Mouse (Mus musculus) forebrain, embryonic 13.5 days (tissue): Measurements from ENCODE around the gene Xkr7. TPM values are rescaled to one million over a fixed set of nuclear protein-coding genes. Genes with fewer than 3 reads are reported as not detected.

Source experiments
- ATAC-seq: fragments of 200-750 bp; cut with Nextera tagmentation; 2 replicates; pipeline ENCODE4 v1.8.0; 2017
- H3K27ac ChIP-seq: fragments of 300-500 bp; sonication (generic); 2 replicates; pipeline ENCODE4 v1.5.1; 2015; ENCODE audit warnings: inconsistent platforms, mild to moderate bottlenecking, moderate library complexity
- H3K27me3 ChIP-seq: fragments of 300-500 bp; sonication (generic); 2 replicates; pipeline ENCODE4 v1.6.1; 2015; ENCODE audit warnings: mild to moderate bottlenecking, inconsistent platforms
- H3K36me3 ChIP-seq: fragments of 300-500 bp; sonication (generic); 2 replicates; pipeline ENCODE4 v1.6.1; 2015; ENCODE audit warnings: mild to moderate bottlenecking, inconsistent platforms; ENCODE audit not compliant: poor library complexity, severe bottlenecking
- H3K4me1 ChIP-seq: fragments of 300-500 bp; sonication (generic); 2 replicates; pipeline ENCODE4 v1.6.1; 2015; ENCODE audit warnings: inconsistent platforms
- H3K4me2 ChIP-seq: fragments of 300-500 bp; sonication (generic); 2 replicates; pipeline ENCODE4 v1.6.1; 2015; ENCODE audit warnings: inconsistent platforms, mild to moderate bottlenecking, moderate library complexity
- H3K4me3 ChIP-seq: fragments of 300-500 bp; sonication (generic); 2 replicates; pipeline ENCODE4 v1.5.1; 2015; ENCODE audit warnings: mild to moderate bottlenecking, inconsistent platforms
- H3K9ac ChIP-seq: fragments of 300-500 bp; sonication (generic); 2 replicates; pipeline ENCODE4 v1.6.1; 2015; ENCODE audit warnings: mild to moderate bottlenecking, inconsistent platforms
- H3K9me3 ChIP-seq: fragments of 300-500 bp; sonication (generic); replicated peaks from 2 replicates; pipeline ENCODE4 v1.6.1; 2016; ENCODE audit warnings: inconsistent platforms
- WGBS: fragments of 180-500 bp; shearing (Covaris S2); methylation state at CpG from one replicate; pipeline ENCODE4 v1.1.7; 2015; 5-methylcytosine and 5-hydroxymethylcytosine counted together
- polyA plus RNA-seq: library from polyadenylated mRNA; unstranded; fragments of >200 nt; fragmentation: Nextera tagmentation; extraction: Ambion mirVana; gene quantifications from 2 replicates; pipeline ENCODE4 v1.2.1, GENCODE M21; 2015

The Xkr7 gene
- polyA plus RNA-seq, 1 experiment from 2014 or later: 1.5 TPM

GRCm38 (mm10) chr2:153015804-153016203, 15.8 kb upstream of the Xkr7 start:
- Histone ChIP-seq H3K27ac (peak overlapping the region; percentile 54; the same call in 1 of the 2 replicates), H3K9ac (0 out of 2 replicates have a peak overlapping the region, but pooled peaks have one; percentile 87), H3K9me3 (no peaks in the 10 kb centered on the region), H3K4me1 (peaks cover 19% of the 10 kb centered on the region), H3K27me3 (peaks cover 8% of the 10 kb centered on the region; the same call in 1 of the 2 replicates), H3K36me3 (peaks cover 22% of the 10 kb centered on the region), H3K4me3 (peak overlapping the region; percentile 90; the same call in 1 of the 2 replicates), H3K4me2 (peak overlapping the region; percentile 84)
- 0 out of 2 replicates have a peak, but pooled peaks have one; percentile 17 for ATAC-seq
- WGBS: 34% methylated on average over 6 of the region's 8 CpGs

- H3K4me1 ChIP-seq: peaks cover 19% of the 10 kb centered on the region
- H3K4me3 ChIP-seq: no peak overlapping the region
- no peak for ATAC-seq
- H3K36me3 ChIP-seq: peaks cover 12% of the 10 kb centered on the region
- peaks cover 8% of the 10 kb centered on the region; the same call in 1 of the 2 replicates for H3K27me3 ChIP-seq
- H3K9ac ChIP-seq: no peak overlapping the region
- no peaks in the 10 kb centered on the region for H3K9me3 ChIP-seq
- no peak overlapping the region for H3K4me2 ChIP-seq
- no peak overlapping the region for H3K27ac ChIP-seq
- 43% methylated on average over 5 of the region's 5 CpGs for WGBS
These were observed 14.9 kb upstream of the Xkr7 start for GRCm38 (mm10) chr2:153016786-153017185.

- H3K9me3 ChIP-seq: no peaks in the 10 kb centered on the region
- H3K36me3 ChIP-seq: no peaks in the 10 kb centered on the region
- H3K27me3 ChIP-seq: peaks cover 8% of the 10 kb centered on the region; the same call in 1 of the 2 replicates
- peaks cover 11% of the 10 kb centered on the region for H3K4me1 ChIP-seq
- H3K4me3 ChIP-seq: no peak overlapping the region
- no peak overlapping the region for H3K9ac ChIP-seq
- H3K4me2 ChIP-seq: no peak overlapping the region
- ATAC-seq: no peak
- 85% methylated on average over 3 of the region's 3 CpGs for WGBS
- no peak overlapping the region for H3K27ac ChIP-seq
These were observed 12.3 kb upstream of the Xkr7 start for GRCm38 (mm10) chr2:153019355-153019754.

GRCm38 (mm10) chr2:153021163-153021562, 10.5 kb upstream of the Xkr7 start:
- 55% methylated on average over 3 of the region's 3 CpGs for WGBS
- no peak for ATAC-seq

GRCm38 (mm10) chr2:153022855-153023254, 8.8 kb upstream of the Xkr7 start:
- H3K9me3 ChIP-seq: no peaks in the 10 kb centered on the region
- no peaks in the 10 kb centered on the region for H3K36me3 ChIP-seq
- WGBS: 68% methylated on average over 4 of the region's 4 CpGs
- no peak for ATAC-seq
- no peak overlapping the region for H3K27ac ChIP-seq
- peaks cover 12% of the 10 kb centered on the region; the same call in 1 of the 2 replicates for H3K27me3 ChIP-seq
- no peaks in the 10 kb centered on the region for H3K4me1 ChIP-seq
- H3K9ac ChIP-seq: no peak overlapping the region
- H3K4me2 ChIP-seq: no peak overlapping the region
- no peak overlapping the region for H3K4me3 ChIP-seq

More at GRCm38 (mm10) chr2:153021163-153021562, 10.5 kb upstream of the Xkr7 start:
- H3K27me3 ChIP-seq: peaks cover 8% of the 10 kb centered on the region
- no peak overlapping the region for H3K27ac ChIP-seq
- no peaks in the 10 kb centered on the region for H3K9me3 ChIP-seq
- no peak overlapping the region for H3K4me3 ChIP-seq
- no peaks in the 10 kb centered on the region for H3K36me3 ChIP-seq
- no peak overlapping the region for H3K9ac ChIP-seq
- no peak overlapping the region for H3K4me2 ChIP-seq
- H3K4me1 ChIP-seq: peaks cover under 1% of the 10 kb centered on the region; the same call in 1 of the 2 replicates

GRCm38 (mm10) chr2:153026052-153026451, 5.6 kb upstream of the Xkr7 start:
- no peak overlapping the region for H3K27ac ChIP-seq
- WGBS: 83% methylated on average over 7 of the region's 7 CpGs
- H3K27me3 ChIP-seq: peaks cover 33% of the 10 kb centered on the region
- no peaks in the 10 kb centered on the region for H3K9me3 ChIP-seq
- H3K4me1 ChIP-seq: peaks cover 3% of the 10 kb centered on the region
- H3K36me3 ChIP-seq: no peaks in the 10 kb centered on the region
- H3K4me2 ChIP-seq: no peak overlapping the region
- H3K4me3 ChIP-seq: no peak overlapping the region
- no peak overlapping the region for H3K9ac ChIP-seq
- ATAC-seq: no peak

GRCm38 (mm10) chr2:153027501-153027900, 4.2 kb upstream of the Xkr7 start:
- 72% methylated on average over 4 of the region's 4 CpGs for WGBS
- Histone ChIP-seq H3K9ac (no peak overlapping the region), H3K4me1 (peaks cover 14% of the 10 kb centered on the region), H3K9me3 (no peaks in the 10 kb centered on the region), H3K36me3 (no peaks in the 10 kb centered on the region), H3K4me3 (no peak overlapping the region), H3K27ac (no peak overlapping the region), H3K4me2 (no peak overlapping the region), H3K27me3 (peaks cover 47% of the 10 kb centered on the region)
- ATAC-seq: no peak

- H3K36me3 ChIP-seq: no peaks in the 10 kb centered on the region
- H3K27me3 ChIP-seq: peaks cover 59% of the 10 kb centered on the region
- no peaks in the 10 kb centered on the region for H3K9me3 ChIP-seq
- H3K4me3 ChIP-seq: no peak overlapping the region
- H3K27ac ChIP-seq: no peak overlapping the region
- H3K4me2 ChIP-seq: no peak overlapping the region
- WGBS: 28% methylated on average over 4 of the region's 4 CpGs
- peaks cover 36% of the 10 kb centered on the region for H3K4me1 ChIP-seq
- no peak overlapping the region for H3K9ac ChIP-seq
- ATAC-seq: no peak
These were observed 1.2 kb upstream of the Xkr7 start for GRCm38 (mm10) chr2:153030422-153030821.

- peaks cover 54% of the 10 kb centered on the region for H3K27me3 ChIP-seq
- 2% methylated on average over 31 of the region's 58 CpGs for WGBS
These were observed 611 bp downstream of the Xkr7 start for GRCm38 (mm10) chr2:153032083-153032842.

GRCm38 (mm10) chr2:153032973-153033372, 1.3 kb downstream of the Xkr7 start:
- peak overlapping the region; percentile 63 for H3K4me3 ChIP-seq
- H3K9ac ChIP-seq: peak overlapping the region; percentile 75
- peak overlapping the region; percentile 73 for H3K4me2 ChIP-seq
- ATAC-seq: no peak
- peaks cover 43% of the 10 kb centered on the region for H3K4me1 ChIP-seq
- H3K36me3 ChIP-seq: no peaks in the 10 kb centered on the region
- no peaks in the 10 kb centered on the region for H3K9me3 ChIP-seq
- peaks cover 50% of the 10 kb centered on the region for H3K27me3 ChIP-seq
- 9% methylated on average over 4 of the region's 4 CpGs for WGBS
- no peak overlapping the region for H3K27ac ChIP-seq

More at GRCm38 (mm10) chr2:153032083-153032842, 611 bp downstream of the Xkr7 start:
- H3K4me1 ChIP-seq: peaks cover 40% of the 10 kb centered on the region
- H3K4me3 ChIP-seq: peak overlapping the region; percentile 63
- peak; percentile 75 for ATAC-seq
- H3K9me3 ChIP-seq: no peaks in the 10 kb centered on the region
- peak overlapping the region; percentile 75 for H3K9ac ChIP-seq
- peak overlapping the region; percentile 68 for H3K27ac ChIP-seq
- H3K36me3 ChIP-seq: no peaks in the 10 kb centered on the region
- H3K4me2 ChIP-seq: peak overlapping the region; percentile 73

GRCm38 (mm10) chr2:153033545-153034230, 2.0 kb downstream of the Xkr7 start:
- peak overlapping the region; percentile 63 for H3K4me3 ChIP-seq
- H3K4me1 ChIP-seq: peaks cover 49% of the 10 kb centered on the region
- no peak overlapping the region for H3K27ac ChIP-seq
- H3K9ac ChIP-seq: peak overlapping the region; percentile 75
- peak overlapping the region; percentile 73 for H3K4me2 ChIP-seq
- no peaks in the 10 kb centered on the region for H3K36me3 ChIP-seq
- peaks cover 47% of the 10 kb centered on the region for H3K27me3 ChIP-seq
- 66% methylated on average over 5 of the region's 5 CpGs for WGBS
- H3K9me3 ChIP-seq: no peaks in the 10 kb centered on the region
- ATAC-seq: no peak

- Histone ChIP-seq H3K9me3 (no peaks in the 10 kb centered on the region), H3K36me3 (no peaks in the 10 kb centered on the region), H3K27ac (no peak overlapping the region), H3K4me3 (no peak overlapping the region), H3K9ac (no peak overlapping the region), H3K27me3 (peaks cover 19% of the 10 kb centered on the region), H3K4me1 (peaks cover 39% of the 10 kb centered on the region), H3K4me2 (no peak overlapping the region)
- ATAC-seq: no peak
- 5% methylated on average over 2 of the region's 2 CpGs for WGBS
These were observed 5.0 kb downstream of the Xkr7 start for GRCm38 (mm10) chr2:153036690-153037089.
